Mouse (Mus musculus) CH12.LX (cell line): ENCODE measurements at regions not wholly inside any gene's neighbourhood (a gene's known extent, or its start where the extent isn't known, plus 50 kb on each side); places are given as distances from the start of the nearest gene placed in this dataset.

Source experiments
- DNase-seq: peaks from one replicate; pipeline ENCODE4 v3.0.0-alpha.2; 2013; ENCODE audit errors: extremely low read depth
- H3K27ac ChIP-seq: 2 replicates; pipeline ENCODE4 v1.5.1; 2012; ENCODE audit warnings: low read depth, mild to moderate bottlenecking, control low read depth, moderate library complexity; ENCODE audit not compliant: insufficient read depth
- H3K27me3 ChIP-seq: replicated peaks from 2 replicates; pipeline ENCODE3; 2012; ENCODE audit warnings: inconsistent platforms
- H3K36me3 ChIP-seq, 2 experiments: replicated peaks in 1 of 2; 2 replicates each; pipeline versions ENCODE3 to v1.6.1; 2012; ENCODE audit warnings: inconsistent platforms in 1 of 2, low read length in 1 of 2, mild to moderate bottlenecking in 1 of 2, mixed read lengths in 1 of 2, moderate library complexity in 1 of 2; ENCODE audit not compliant: control insufficient read depth in 1 of 2, insufficient read depth in 1 of 2
- H3K4me1 ChIP-seq, 2 experiments: 2 replicates each; pipeline ENCODE4 v1.6.1; 2012; ENCODE audit warnings: inconsistent platforms in 1 of 2, moderate library complexity in 1 of 2; ENCODE audit not compliant: insufficient read depth in 2 of 2, control insufficient read depth in 1 of 2
- H3K4me2 ChIP-seq: 2 replicates; pipeline ENCODE4 v1.6.1; 2012; ENCODE audit warnings: low read depth, mild to moderate bottlenecking, control low read depth; ENCODE audit not compliant: poor library complexity, insufficient read depth, severe bottlenecking
- H3K4me3 ChIP-seq, 3 experiments: fragments of 150-350 bp in 1 of 3; sonication (generic) in 1 of 3; replicated peaks in 1 of 3; 2 replicates each; pipeline versions ENCODE3 to v1.5.1; 2011 to 2012; ENCODE audit warnings: low read depth in 2 of 3, low read length in 2 of 3, mild to moderate bottlenecking in 2 of 3, moderate library complexity in 2 of 3, control low read depth in 1 of 3, improper control_type of control experiment in 1 of 3, inconsistent platforms in 1 of 3, mixed read lengths in 1 of 3; ENCODE audit not compliant: poor library complexity in 1 of 3
- H3K79me2 ChIP-seq: replicated peaks from 2 replicates; pipeline ENCODE4 v1.6.1; 2012; ENCODE audit warnings: mild to moderate bottlenecking, moderate library complexity; ENCODE audit not compliant: control insufficient read depth, poor library complexity, insufficient read depth, severe bottlenecking; ENCODE audit errors: extremely low read depth
- H3K9ac ChIP-seq: 2 replicates; pipeline ENCODE4 v1.6.1; 2012; ENCODE audit warnings: low read depth, mild to moderate bottlenecking, control low read depth, moderate library complexity; ENCODE audit not compliant: insufficient read depth
- H3K9me3 ChIP-seq: replicated peaks from 2 replicates; pipeline ENCODE3; 2012; ENCODE audit warnings: low read length, inconsistent platforms, mixed read lengths
- BHLHE40 ChIP-seq: IDR thresholded peaks from 2 replicates; pipeline ENCODE4 v1.6.1; 2011; ENCODE audit warnings: mild to moderate bottlenecking, low read depth, low read length, improper control_type of control experiment
- CHD1 ChIP-seq: IDR thresholded peaks from 2 replicates; pipeline ENCODE4 v1.6.1; 2012; ENCODE audit warnings: low read depth, low read length, improper control_type of control experiment, inconsistent platforms
- CHD2 ChIP-seq: IDR thresholded peaks from 2 replicates; pipeline ENCODE4 v1.6.1; 2011; ENCODE audit warnings: low read length, improper control_type of control experiment
- CTCF ChIP-seq, 2 experiments: IDR thresholded peaks in 1 of 2; conservative IDR thresholded peaks in 1 of 2; 2 replicates each; pipeline ENCODE4 v1.5.1; 2011 to 2012; ENCODE audit warnings: low read depth in 2 of 2, low read length in 2 of 2, improper control_type of control experiment in 1 of 2, inconsistent platforms in 1 of 2, mild to moderate bottlenecking in 1 of 2, moderate library complexity in 1 of 2
- E2F4 ChIP-seq: IDR thresholded peaks from 2 replicates; pipeline ENCODE4 v1.6.1; 2011; ENCODE audit warnings: low read depth, low read length, improper control_type of control experiment; ENCODE audit not compliant: insufficient replicate concordance
- EP300 ChIP-seq: IDR thresholded peaks from 2 replicates; pipeline ENCODE4 v1.6.1; 2011; ENCODE audit warnings: low read length, improper control_type of control experiment
- GABPA ChIP-seq: IDR thresholded peaks from 2 replicates; pipeline ENCODE4 v1.6.1; 2012; ENCODE audit warnings: low read depth, low read length, improper control_type of control experiment, inconsistent platforms; ENCODE audit not compliant: insufficient replicate concordance
- HCFC1 ChIP-seq: IDR thresholded peaks from 2 replicates; pipeline ENCODE4 v1.6.1; 2012; ENCODE audit warnings: low read depth, mild to moderate bottlenecking, inconsistent platforms, low read length, improper control_type of control experiment
- IRF4 ChIP-seq: IDR thresholded peaks from 2 replicates; pipeline ENCODE4 v1.6.1; 2014; ENCODE audit warnings: low read depth, mild to moderate bottlenecking, inconsistent platforms, low read length, improper control_type of control experiment
- JUND ChIP-seq: conservative IDR thresholded peaks from 2 replicates; pipeline ENCODE4 v1.6.1; 2011; ENCODE audit warnings: low read depth, low read length, improper control_type of control experiment
- KAT2A ChIP-seq: IDR thresholded peaks from 2 replicates; pipeline ENCODE4 v1.6.1; 2012; ENCODE audit warnings: low read length, improper control_type of control experiment, inconsistent platforms; ENCODE audit not compliant: insufficient replicate concordance
- MAFK ChIP-seq: IDR thresholded peaks from 2 replicates; pipeline ENCODE4 v1.6.1; 2011; ENCODE audit warnings: low read length, improper control_type of control experiment; ENCODE audit not compliant: insufficient replicate concordance
- MXI1 ChIP-seq: IDR thresholded peaks from 2 replicates; pipeline ENCODE4 v1.6.1; 2011; ENCODE audit warnings: mild to moderate bottlenecking, low read depth, low read length, improper control_type of control experiment
- MYC ChIP-seq: IDR thresholded peaks from 2 replicates; pipeline ENCODE4 v1.6.1; 2011; ENCODE audit warnings: low read depth, mild to moderate bottlenecking, improper control_type of control experiment, low read length
- PAX5 ChIP-seq: IDR thresholded peaks from 2 replicates; pipeline ENCODE4 v1.6.1; 2012; ENCODE audit warnings: low read length, inconsistent platforms, mixed read lengths
- POLR2A ChIP-seq: IDR thresholded peaks from 2 replicates; pipeline ENCODE4 v1.6.1; 2011; ENCODE audit warnings: low read depth, mild to moderate bottlenecking, improper control_type of control experiment, low read length
- RAD21 ChIP-seq: IDR thresholded peaks from 2 replicates; pipeline ENCODE4 v1.6.1; 2011; ENCODE audit warnings: low read depth, mild to moderate bottlenecking, low read length, improper control_type of control experiment, moderate library complexity
- USF2 ChIP-seq: conservative IDR thresholded peaks from 2 replicates; pipeline ENCODE4 v1.6.1; 2011; ENCODE audit warnings: low read depth, low read length, improper control_type of control experiment
- ZC3H11A ChIP-seq: IDR thresholded peaks from 2 replicates; pipeline ENCODE4 v1.6.1; 2012; ENCODE audit warnings: low read depth, mild to moderate bottlenecking, inconsistent platforms, low read length, improper control_type of control experiment
- ZKSCAN1 ChIP-seq: IDR thresholded peaks from 2 replicates; pipeline ENCODE4 v1.6.1; 2012; ENCODE audit warnings: low read depth, inconsistent platforms, low read length, improper control_type of control experiment, borderline replicate concordance
- ZMIZ1 ChIP-seq: IDR thresholded peaks from 2 replicates; pipeline ENCODE4 v1.6.1; 2012; ENCODE audit warnings: low read depth, mild to moderate bottlenecking, inconsistent platforms, low read length, improper control_type of control experiment
- ZNF384 ChIP-seq: IDR thresholded peaks from 2 replicates; pipeline ENCODE4 v1.6.1; 2012; ENCODE audit warnings: low read depth, low read length, improper control_type of control experiment, inconsistent platforms
- dilution Hi-C: fragments of 300-500 bp; cut with MboI; formaldehyde crosslinking; loops from 2 replicates; pipeline ENCODE4 v1.14.3; 2020; ENCODE audit warnings: low sequenced_read_pairs; ENCODE audit not compliant: extremely low pct_unique_long_range_greater_than_20kb, extremely low pct_ligation_motif_present
- in situ Hi-C: fragments of 300-500 bp; cut with MboI; formaldehyde crosslinking; loops from 3 replicates; pipeline ENCODE4 v1.14.3; 2019; ENCODE audit warnings: low sequenced_read_pairs, low pct_ligation_motif_present, low pct_unique_long_range_greater_than_20kb, mixed read lengths

- Histone ChIP-seq H3K9me3 (no peaks in the 10 kb centered on the region), H3K36me3 (no peaks in the 10 kb centered on the region), H3K4me2 (no peak overlapping the region), H3K79me2 (no peaks in the 10 kb centered on the region), H3K4me1 (0 out of 4 replicates have a peak, but pooled peaks cover 0 to 2% of the 10 kb centered on the region in 2 experiments), H3K27ac (no peak overlapping the region), H3K4me3 (no peak overlapping the region), H3K27me3 (peaks cover 3% of the 10 kb centered on the region), H3K9ac (no peak overlapping the region)
- dilution Hi-C loops = no loop called here
- TF ChIP-seq MYC (no peak), ZNF384 (no peak), HCFC1 (no peak), ZMIZ1 (no peak), KAT2A (no peak), MXI1 (no peak), CHD2 (no peak), USF2 (no peak), ZC3H11A (no peak), PAX5 (no peak), BHLHE40 (no peak), E2F4 (no peak), GABPA (no peak), CTCF (conservative IDR thresholded peaks at IDR 0.05 in 1 of 2, IDR thresholded peaks at IDR 0.05 in 1 of 2; ENCODE audit: low read depth in 2 of 2, low read length in 2 of 2) (no peak), RAD21 (no peak)
- in situ Hi-C loops = no loop called here
- DNase-seq = no peak
Measured at GRCm38 (mm10) chr14:25226840-25227506, 232.0 kb upstream of the Zmiz1 start.

GRCm38 (mm10) chr14:25228321-25229047, 230.5 kb upstream of the Zmiz1 start:
- dilution Hi-C loops (no loop called here), in situ Hi-C loops (no loop called here)
- Histone ChIP-seq H3K4me1 (0 out of 4 replicates have a peak, but pooled peaks cover 0 to 2% of the 10 kb centered on the region in 2 experiments), H3K9ac (no peak overlapping the region), H3K27ac (no peak overlapping the region), H3K4me2 (no peak overlapping the region), H3K4me3 (no peak overlapping the region), H3K36me3 (no peaks in the 10 kb centered on the region), H3K9me3 (no peaks in the 10 kb centered on the region), H3K79me2 (no peaks in the 10 kb centered on the region), H3K27me3 (peaks cover 3% of the 10 kb centered on the region)
- TF ChIP-seq MAFK (no peak), EP300 (no peak), IRF4 (no peak), ZKSCAN1 (no peak), JUND (no peak), POLR2A (no peak), CHD1 (no peak)
- DNase-seq = no peak
